Mouse (Mus musculus): ENCODE data around the gene Crabp1. TPM values are rescaled to one million over a fixed set of nuclear protein-coding genes. Genes with fewer than 3 reads are reported as not detected.

Gene Crabp1
- polyA plus RNA-seq, 1 experiment: 3.2 TPM

- H3K4me1 ChIP-seq (ENCODE audit: control insufficient read depth, insufficient read depth, insufficient read length, low read length): peaks cover 3% of the 10 kb centered on the region; the same call in 1 of the 2 replicates
- no peaks in the 10 kb centered on the region for H3K36me3 ChIP-seq (ENCODE audit: control insufficient read depth, insufficient read depth, low read length)
- no peak overlapping the region for H3K27ac ChIP-seq (ENCODE audit: insufficient read depth, low read depth, low read length)
- no peak for TF ChIP-seq CTCF (IDR thresholded peaks at IDR 0.05; ENCODE audit: extremely low read depth, insufficient read length, insufficient replicate concordance, low read depth, low read length)
- no peak for TF ChIP-seq POLR2A (IDR thresholded peaks at IDR 0.05; ENCODE audit: low read depth, low read length)
- H3K27me3 ChIP-seq (ENCODE audit: control insufficient read depth, insufficient read depth, low read length): peaks cover 47% of the 10 kb centered on the region
- peak overlapping the region; percentile 16; the same call in 1 of the 2 replicates for H3K4me3 ChIP-seq (ENCODE audit: low read depth, low read length)
- WGBS: 1% methylated on average over 41 of the region's 41 CpGs
Observed at GRCm38 (mm10) chr9:54765336-54766085, 963 bp downstream of the Crabp1 start.

GRCm38 (mm10) chr9:54770140-54770780 is 5.7 kb downstream of the Crabp1 start:
- Histone ChIP-seq H3K27ac (ENCODE audit: insufficient read depth, low read depth, low read length) (no peak overlapping the region), H3K4me1 (ENCODE audit: control insufficient read depth, insufficient read depth, insufficient read length, low read length) (peaks cover 3% of the 10 kb centered on the region), H3K4me3 (ENCODE audit: low read depth, low read length) (no peak overlapping the region), H3K27me3 (ENCODE audit: control insufficient read depth, insufficient read depth, low read length) (peaks cover 25% of the 10 kb centered on the region), H3K36me3 (ENCODE audit: control insufficient read depth, insufficient read depth, low read length) (no peaks in the 10 kb centered on the region)
- TF ChIP-seq POLR2A (IDR thresholded peaks at IDR 0.05; ENCODE audit: low read depth, low read length) (no peak), CTCF (IDR thresholded peaks at IDR 0.05; ENCODE audit: extremely low read depth, insufficient read length, insufficient replicate concordance, low read depth, low read length) (no peak)
- WGBS: 62% methylated on average over 11 of the region's 11 CpGs

- Histone ChIP-seq H3K36me3 (ENCODE audit: control insufficient read depth, insufficient read depth, low read length) (no peaks in the 10 kb centered on the region), H3K27ac (ENCODE audit: insufficient read depth, low read depth, low read length) (no peak overlapping the region), H3K27me3 (ENCODE audit: control insufficient read depth, insufficient read depth, low read length) (no peaks in the 10 kb centered on the region), H3K4me1 (ENCODE audit: control insufficient read depth, insufficient read depth, insufficient read length, low read length) (peaks cover 3% of the 10 kb centered on the region; the same call in 1 of the 2 replicates), H3K4me3 (ENCODE audit: low read depth, low read length) (no peak overlapping the region)
- TF ChIP-seq CTCF (IDR thresholded peaks at IDR 0.05; ENCODE audit: extremely low read depth, insufficient read length, insufficient replicate concordance, low read depth, low read length) (no peak), POLR2A (IDR thresholded peaks at IDR 0.05; ENCODE audit: low read depth, low read length) (no peak)
- 22% methylated on average over 13 of the region's 13 CpGs for WGBS
Observed at GRCm38 (mm10) chr9:54776451-54776982, 12.0 kb downstream of the Crabp1 start.

GRCm38 (mm10) chr9:54779280-54779679 is 14.7 kb downstream of the Crabp1 start:
- Histone ChIP-seq H3K4me1 (ENCODE audit: control insufficient read depth, insufficient read depth, insufficient read length, low read length) (peaks cover 3% of the 10 kb centered on the region; the same call in 1 of the 2 replicates), H3K27ac (ENCODE audit: insufficient read depth, low read depth, low read length) (no peak overlapping the region), H3K4me3 (ENCODE audit: low read depth, low read length) (no peak overlapping the region), H3K36me3 (ENCODE audit: control insufficient read depth, insufficient read depth, low read length) (no peaks in the 10 kb centered on the region), H3K27me3 (ENCODE audit: control insufficient read depth, insufficient read depth, low read length) (no peaks in the 10 kb centered on the region)
- TF ChIP-seq CTCF (IDR thresholded peaks at IDR 0.05; ENCODE audit: extremely low read depth, insufficient read length, insufficient replicate concordance, low read depth, low read length) (no peak), POLR2A (IDR thresholded peaks at IDR 0.05; ENCODE audit: low read depth, low read length) (no peak)
- 83% methylated on average over 8 of the region's 8 CpGs for WGBS

- Histone ChIP-seq H3K4me3 (ENCODE audit: low read depth, low read length) (no peak overlapping the region), H3K36me3 (ENCODE audit: control insufficient read depth, insufficient read depth, low read length) (no peaks in the 10 kb centered on the region), H3K27me3 (ENCODE audit: control insufficient read depth, insufficient read depth, low read length) (no peaks in the 10 kb centered on the region), H3K4me1 (ENCODE audit: control insufficient read depth, insufficient read depth, insufficient read length, low read length) (no peaks in the 10 kb centered on the region), H3K27ac (ENCODE audit: insufficient read depth, low read depth, low read length) (no peak overlapping the region)
- TF ChIP-seq CTCF (IDR thresholded peaks at IDR 0.05; ENCODE audit: extremely low read depth, insufficient read length, insufficient replicate concordance, low read depth, low read length): no peak
- no peak for TF ChIP-seq POLR2A (IDR thresholded peaks at IDR 0.05; ENCODE audit: low read depth, low read length)
- WGBS: 79% methylated on average over 15 of the region's 15 CpGs
Observed at GRCm38 (mm10) chr9:54782504-54782903, 18.0 kb downstream of the Crabp1 start.

GRCm38 (mm10) chr9:54784003-54784402 is 19.5 kb downstream of the Crabp1 start:
- Histone ChIP-seq H3K4me3 (ENCODE audit: low read depth, low read length) (no peak overlapping the region), H3K36me3 (ENCODE audit: control insufficient read depth, insufficient read depth, low read length) (no peaks in the 10 kb centered on the region), H3K4me1 (ENCODE audit: control insufficient read depth, insufficient read depth, insufficient read length, low read length) (no peaks in the 10 kb centered on the region), H3K27ac (ENCODE audit: insufficient read depth, low read depth, low read length) (no peak overlapping the region), H3K27me3 (ENCODE audit: control insufficient read depth, insufficient read depth, low read length) (no peaks in the 10 kb centered on the region)
- TF ChIP-seq CTCF (IDR thresholded peaks at IDR 0.05; ENCODE audit: extremely low read depth, insufficient read length, insufficient replicate concordance, low read depth, low read length) (no peak), POLR2A (IDR thresholded peaks at IDR 0.05; ENCODE audit: low read depth, low read length) (no peak)
- 82% methylated on average over 3 of the region's 3 CpGs for WGBS

- Histone ChIP-seq H3K27me3 (ENCODE audit: control insufficient read depth, insufficient read depth, low read length) (no peaks in the 10 kb centered on the region), H3K4me3 (ENCODE audit: low read depth, low read length) (no peak overlapping the region), H3K36me3 (ENCODE audit: control insufficient read depth, insufficient read depth, low read length) (no peaks in the 10 kb centered on the region), H3K4me1 (ENCODE audit: control insufficient read depth, insufficient read depth, insufficient read length, low read length) (no peaks in the 10 kb centered on the region), H3K27ac (ENCODE audit: insufficient read depth, low read depth, low read length) (no peak overlapping the region)
- 70% methylated on average over 3 of the region's 3 CpGs for WGBS
- no peak for TF ChIP-seq CTCF (IDR thresholded peaks at IDR 0.05; ENCODE audit: extremely low read depth, insufficient read length, insufficient replicate concordance, low read depth, low read length)
- TF ChIP-seq POLR2A (IDR thresholded peaks at IDR 0.05; ENCODE audit: low read depth, low read length): no peak
Observed at GRCm38 (mm10) chr9:54785215-54785614, 20.7 kb downstream of the Crabp1 start.
